Mouse (Mus musculus): Measurements from ENCODE around the gene Jmjd6. TPM values are rescaled to one million over a fixed set of nuclear protein-coding genes. Genes with fewer than 3 reads are reported as not detected.
"Not testable (repeated sequence)": the region's sequence is repeated elsewhere in the genome, so short reads cannot be mapped to it uniquely, and the experiment has no call there.

The Jmjd6 gene
- polyA plus RNA-seq, 1 experiment from 2014 or later, result 67.2 TPM

GRCm38 (mm10) chr11:116832172-116832685 lies 11.0 kb downstream of the Jmjd6 start:
- H3K4me1 ChIP-seq (ENCODE audit: control insufficient read depth, insufficient read depth, low read depth, low read length), result peaks cover 8% of the 10 kb centered on the region
- no peaks in the 10 kb centered on the region for H3K27me3 ChIP-seq (replicated peaks; ENCODE audit: control insufficient read depth, insufficient read depth, low read length)
- H3K4me3 ChIP-seq (ENCODE audit: low read length), result no peak overlapping the region
- no peak for ATAC-seq
- H3K9ac ChIP-seq (ENCODE audit: low read depth, low read length), result no peak overlapping the region
- peaks cover 29% of the 10 kb centered on the region for H3K36me3 ChIP-seq (ENCODE audit: control insufficient read depth, insufficient read depth, low read length)
- H3K9me3 ChIP-seq (ENCODE audit: control insufficient read depth, low read length), result no peaks in the 10 kb centered on the region
- no peak overlapping the region for H3K4me2 ChIP-seq (ENCODE audit: low read length)
- H3K27ac ChIP-seq (ENCODE audit: low read depth, low read length), result no peak overlapping the region
- WGBS, result 31% methylated on average over 4 of the region's 4 CpGs

- H3K4me3 ChIP-seq (ENCODE audit: low read length), result peak within 1 kb of the TSS; percentile 83
- H3K9ac ChIP-seq (ENCODE audit: low read depth, low read length), result peak within 1 kb of the TSS; percentile 91
- peak within 1 kb of the TSS; percentile 79 for H3K27ac ChIP-seq (ENCODE audit: low read depth, low read length)
- H3K4me1 ChIP-seq (ENCODE audit: control insufficient read depth, insufficient read depth, low read depth, low read length), result peaks cover 18% of the 10 kb centered on the region
- H3K36me3 ChIP-seq (ENCODE audit: control insufficient read depth, insufficient read depth, low read length), result peaks cover 2% of the 10 kb centered on the region; the same call in 1 of the 2 replicates
- H3K4me2 ChIP-seq (ENCODE audit: low read length), result peak within 1 kb of the TSS; percentile 85
- 0% methylated on average over 63 of the region's 71 CpGs for WGBS
- H3K27me3 ChIP-seq (replicated peaks; ENCODE audit: control insufficient read depth, insufficient read depth, low read length), result no peaks in the 10 kb centered on the region
- peak; percentile 56 for ATAC-seq
- no peaks in the 10 kb centered on the region for H3K9me3 ChIP-seq (ENCODE audit: control insufficient read depth, low read length)
These were observed 15.6 kb downstream of the Jmjd6 start, which contains the start of gene Mxra7 for GRCm38 (mm10) chr11:116827534-116828165. TSS of gene Mxra7 (minus strand) at chr11:116828046.

- ATAC-seq, result peak; percentile 24; the same call in 1 of the 2 replicates
- WGBS, result 6% methylated on average over 17 of the region's 17 CpGs
- H3K9ac ChIP-seq (ENCODE audit: low read depth, low read length), result peak overlapping the region; percentile 91
These were observed 16.4 kb downstream of the Jmjd6 start for GRCm38 (mm10) chr11:116826550-116827504.

DNA sequence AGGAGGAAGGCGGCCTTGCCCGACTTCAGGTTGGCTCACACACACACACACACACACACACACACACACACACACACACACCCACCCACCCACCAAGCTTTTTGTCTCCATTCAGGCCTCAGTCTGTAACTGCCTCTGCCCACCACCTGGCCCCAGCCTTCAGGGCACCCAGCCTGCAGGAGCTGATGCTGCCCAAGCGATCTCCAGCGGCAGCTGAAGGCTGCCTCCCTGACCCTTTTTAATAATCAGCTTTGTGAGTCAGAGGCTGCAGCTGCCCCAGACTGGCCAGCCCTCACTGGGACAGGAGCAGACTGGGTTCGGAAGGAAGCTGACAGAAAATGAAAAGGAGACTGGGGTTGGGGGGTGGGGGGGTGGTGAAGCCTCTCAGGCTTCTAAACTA lies 18.0 kb downstream of the Jmjd6 start:
- ATAC-seq, result no peak
- peaks cover 18% of the 10 kb centered on the region for H3K4me1 ChIP-seq (ENCODE audit: control insufficient read depth, insufficient read depth, low read depth, low read length)
- H3K4me2 ChIP-seq (ENCODE audit: low read length), result peak overlapping the region; percentile 8
- WGBS, result 30% methylated on average over 5 of the region's 5 CpGs
- H3K4me3 ChIP-seq (ENCODE audit: low read length), result no peak overlapping the region
- no peaks in the 10 kb centered on the region for H3K36me3 ChIP-seq (ENCODE audit: control insufficient read depth, insufficient read depth, low read length)
- H3K27ac ChIP-seq (ENCODE audit: low read depth, low read length), result no peak overlapping the region
- H3K27me3 ChIP-seq (replicated peaks; ENCODE audit: control insufficient read depth, insufficient read depth, low read length), result no peaks in the 10 kb centered on the region
- H3K9me3 ChIP-seq (ENCODE audit: control insufficient read depth, low read length), result no peaks in the 10 kb centered on the region
- H3K9ac ChIP-seq (ENCODE audit: low read depth, low read length), result no peak overlapping the region

More at GRCm38 (mm10) chr11:116826550-116827504, 16.4 kb downstream of the Jmjd6 start:
- no peaks in the 10 kb centered on the region for H3K9me3 ChIP-seq (ENCODE audit: control insufficient read depth, low read length)
- H3K4me3 ChIP-seq (ENCODE audit: low read length), result peak overlapping the region; percentile 83
- H3K27me3 ChIP-seq (replicated peaks; ENCODE audit: control insufficient read depth, insufficient read depth, low read length), result no peaks in the 10 kb centered on the region
- no peaks in the 10 kb centered on the region for H3K36me3 ChIP-seq (ENCODE audit: control insufficient read depth, insufficient read depth, low read length)
- peak overlapping the region; percentile 85 for H3K4me2 ChIP-seq (ENCODE audit: low read length)
- H3K4me1 ChIP-seq (ENCODE audit: control insufficient read depth, insufficient read depth, low read depth, low read length), result peaks cover 18% of the 10 kb centered on the region
- H3K27ac ChIP-seq (ENCODE audit: low read depth, low read length), result peak overlapping the region; percentile 79

DNA sequence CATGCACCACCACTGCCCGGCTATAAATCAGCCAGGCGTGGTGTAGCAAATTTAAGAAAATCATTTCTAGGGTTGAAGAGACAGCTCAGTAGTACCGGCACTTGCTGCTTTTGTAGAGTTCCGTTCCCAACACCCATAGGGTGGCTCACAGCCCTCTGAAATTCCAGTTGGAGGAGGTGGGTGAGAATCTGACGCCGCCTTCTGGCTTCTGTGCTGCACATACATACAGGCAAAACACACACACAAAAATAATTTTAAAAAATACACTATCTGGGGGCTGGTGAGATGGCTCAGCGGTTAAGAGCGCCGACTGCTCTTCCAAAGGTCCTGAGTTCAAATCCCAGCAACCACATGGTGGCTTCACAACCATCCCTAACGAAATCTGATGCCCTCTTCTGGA lies 19.4 kb downstream of the Jmjd6 start:
- not testable (repeated sequence) for H3K9me3 ChIP-seq (ENCODE audit: control insufficient read depth, low read length); H3K36me3 ChIP-seq (ENCODE audit: control insufficient read depth, insufficient read depth, low read length); H3K4me2 ChIP-seq (ENCODE audit: low read length); H3K9ac ChIP-seq (ENCODE audit: low read depth, low read length); H3K4me3 ChIP-seq (ENCODE audit: low read length); H3K27me3 ChIP-seq (replicated peaks; ENCODE audit: control insufficient read depth, insufficient read depth, low read length); H3K27ac ChIP-seq (ENCODE audit: low read depth, low read length); ATAC-seq
- WGBS, result 98% methylated on average over 10 of the region's 10 CpGs
- H3K4me1 ChIP-seq (ENCODE audit: control insufficient read depth, insufficient read depth, low read depth, low read length), result peaks cover 18% of the 10 kb centered on the region

GRCm38 (mm10) chr11:116823255-116823654 lies 20.0 kb downstream of the Jmjd6 start:
- WGBS, result 93% methylated on average over 2 of the region's 2 CpGs
- H3K9ac ChIP-seq (ENCODE audit: low read depth, low read length), result no peak overlapping the region

GRCm38 (mm10) chr11:116822626-116823025 lies 20.6 kb downstream of the Jmjd6 start:
- no peak overlapping the region for H3K4me2 ChIP-seq (ENCODE audit: low read length)
- H3K9ac ChIP-seq (ENCODE audit: low read depth, low read length), result no peak overlapping the region
- H3K9me3 ChIP-seq (ENCODE audit: control insufficient read depth, low read length), result no peaks in the 10 kb centered on the region
- H3K27me3 ChIP-seq (replicated peaks; ENCODE audit: control insufficient read depth, insufficient read depth, low read length), result no peaks in the 10 kb centered on the region
- no peaks in the 10 kb centered on the region for H3K36me3 ChIP-seq (ENCODE audit: control insufficient read depth, insufficient read depth, low read length)
- H3K4me3 ChIP-seq (ENCODE audit: low read length), result no peak overlapping the region
- peaks cover 13% of the 10 kb centered on the region for H3K4me1 ChIP-seq (ENCODE audit: control insufficient read depth, insufficient read depth, low read depth, low read length)
- no peak overlapping the region for H3K27ac ChIP-seq (ENCODE audit: low read depth, low read length)
- 87% methylated on average over 10 of the region's 10 CpGs for WGBS
- no peak for ATAC-seq

More at GRCm38 (mm10) chr11:116823255-116823654, 20.0 kb downstream of the Jmjd6 start:
- H3K27me3 ChIP-seq (replicated peaks; ENCODE audit: control insufficient read depth, insufficient read depth, low read length), result no peaks in the 10 kb centered on the region
- no peak for ATAC-seq
- H3K4me1 ChIP-seq (ENCODE audit: control insufficient read depth, insufficient read depth, low read depth, low read length), result peaks cover 16% of the 10 kb centered on the region
- H3K4me2 ChIP-seq (ENCODE audit: low read length), result no peak overlapping the region
- H3K4me3 ChIP-seq (ENCODE audit: low read length), result no peak overlapping the region
- no peak overlapping the region for H3K27ac ChIP-seq (ENCODE audit: low read depth, low read length)
- no peaks in the 10 kb centered on the region for H3K36me3 ChIP-seq (ENCODE audit: control insufficient read depth, insufficient read depth, low read length)
- no peaks in the 10 kb centered on the region for H3K9me3 ChIP-seq (ENCODE audit: control insufficient read depth, low read length)

DNA sequence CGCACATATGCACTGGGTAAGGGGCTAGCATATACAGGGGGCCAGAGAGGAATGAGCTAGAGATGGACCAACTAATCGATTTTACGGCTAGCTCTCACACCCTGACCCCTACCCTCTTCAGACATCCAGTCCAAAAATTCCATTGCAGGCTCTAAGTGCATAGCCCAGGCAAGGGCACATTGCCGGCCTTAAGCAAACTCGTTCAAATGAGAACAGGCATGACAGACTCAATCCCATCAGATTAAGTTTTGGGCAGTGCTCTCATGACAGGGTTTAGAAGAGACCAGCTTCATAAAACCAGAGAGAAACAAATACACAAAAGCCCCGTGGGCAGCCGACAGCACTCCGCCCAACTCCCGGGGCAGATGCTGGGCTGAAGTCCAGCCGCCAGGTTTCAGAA lies 21.0 kb downstream of the Jmjd6 start:
- no peak for ATAC-seq
- no peak overlapping the region for H3K27ac ChIP-seq (ENCODE audit: low read depth, low read length)
- 66% methylated on average over 10 of the region's 10 CpGs for WGBS

More for the DNA sequence above, 21.0 kb downstream of the Jmjd6 start:
- Histone ChIP-seq H3K36me3 (ENCODE audit: control insufficient read depth, insufficient read depth, low read length) (no peaks in the 10 kb centered on the region), H3K27me3 (replicated peaks; ENCODE audit: control insufficient read depth, insufficient read depth, low read length) (no peaks in the 10 kb centered on the region), H3K4me2 (ENCODE audit: low read length) (no peak overlapping the region), H3K9ac (ENCODE audit: low read depth, low read length) (no peak overlapping the region), H3K4me3 (ENCODE audit: low read length) (no peak overlapping the region), H3K4me1 (ENCODE audit: control insufficient read depth, insufficient read depth, low read depth, low read length) (peaks cover 10% of the 10 kb centered on the region), H3K9me3 (ENCODE audit: control insufficient read depth, low read length) (no peaks in the 10 kb centered on the region)
